ENCODE assay signal across 26 mouse cellular contexts in genomic region chr3:37703066-37703465, GRCm38 (mm10). TPM values are rescaled to one million over a fixed set of nuclear protein-coding genes. Genes with fewer than 3 reads are reported as not detected.
"Had no signal": no experiment of that assay in that cellular context is flagged by ENCODE, and none has a peak within 500 bp of the region (broad histone marks: within the 10 kb centered on the region; RNA-seq: fewer than 3 reads in every experiment).

No protein-coding gene starts in this region.

- H3K27ac ChIP-seq: heart, embryonic 13.5 days; heart, embryonic 15.5 days; hindbrain, embryonic 13.5 days; hindbrain, embryonic 15.5 days; hindbrain, postnatal 0 days; intestine, embryonic 15.5 days; limb, embryonic 10.5 days; limb, embryonic 12.5 days; liver, embryonic 13.5 days; liver, embryonic 15.5 days had no signal

- H3K4me1 ChIP-seq: hindbrain, embryonic 13.5 days; hindbrain, embryonic 15.5 days; intestine, embryonic 15.5 days had no signal

- H3K9me3 ChIP-seq: heart, embryonic 15.5 days; hindbrain, embryonic 13.5 days; hindbrain, embryonic 15.5 days; intestine, embryonic 15.5 days; limb, embryonic 10.5 days had no signal

- H3K4me3 ChIP-seq: heart, embryonic 13.5 days; heart, embryonic 15.5 days; hindbrain, embryonic 13.5 days; hindbrain, embryonic 15.5 days; intestine, embryonic 15.5 days; limb, embryonic 10.5 days; limb, embryonic 12.5 days; liver, embryonic 13.5 days; liver, embryonic 15.5 days had no signal

- H3K27me3 ChIP-seq: heart, embryonic 15.5 days; hindbrain, embryonic 13.5 days; hindbrain, embryonic 15.5 days; intestine, embryonic 15.5 days; limb, embryonic 12.5 days; liver, embryonic 13.5 days; liver, embryonic 15.5 days had no signal

- H3K9ac ChIP-seq: heart, embryonic 13.5 days; heart, embryonic 15.5 days; hindbrain, embryonic 13.5 days; hindbrain, embryonic 15.5 days; intestine, embryonic 15.5 days; limb, embryonic 12.5 days; liver, embryonic 13.5 days; liver, embryonic 15.5 days had no signal

- DNase-seq: gastrocnemius, postnatal 14 days; gastrocnemius, postnatal 36 days; heart, adult 18-20 months; heart, postnatal 14 days; heart, postnatal 36 days; kidney, adult 18-20 months; kidney, adult 8-10 months; kidney, postnatal 10 days; kidney, postnatal 25 days; kidney, postnatal 4 days; layer of hippocampus, adult 9-11 months; layer of hippocampus, postnatal 36 days; liver; liver, embryonic 13.5 days had no signal

- ATAC-seq: hindbrain, postnatal 0 days; intestine, embryonic 15.5 days; intestine, postnatal 0 days had no signal

- H3K36me3 ChIP-seq: heart, embryonic 13.5 days; heart, embryonic 15.5 days; hindbrain, embryonic 13.5 days; hindbrain, embryonic 15.5 days; intestine, embryonic 15.5 days; limb, embryonic 10.5 days; limb, embryonic 12.5 days; liver, embryonic 13.5 days; liver, embryonic 15.5 days had no signal

- H3K4me2 ChIP-seq: heart, embryonic 11.5 days; heart, embryonic 13.5 days; heart, embryonic 15.5 days; hindbrain, embryonic 13.5 days; hindbrain, embryonic 15.5 days; intestine, embryonic 15.5 days; limb, embryonic 12.5 days; liver, embryonic 11.5 days; liver, embryonic 13.5 days; liver, embryonic 15.5 days had no signal

RNA-seq across cellular contexts. Expression of gene Gm5148, which starts 21.2 kb away (rescaled TPM):
- total RNA-seq: gastrocnemius, postnatal 36 days; heart, adult 18-20 months; heart, postnatal 14 days had no signal
